In genomic region chr1:82585981-82586380, GRCm38 (mm10) we compare ENCODE assay signal across 12 mouse cellular contexts. TPM values are rescaled to one million over a fixed set of nuclear protein-coding genes. Genes with fewer than 3 reads are reported as not detected.
A peak's percentile ranks its signal among the peaks of the same experiment; 100 is the strongest.
DNase-seq lines count a peak whose midpoint lies in the region; ATAC-seq and TF ChIP-seq lines count a peak whose summit lies in the region.
"Had no signal": no experiment of that assay in that cellular context is flagged by ENCODE, and none has a peak within 500 bp of the region (broad histone marks: within the 10 kb centered on the region; RNA-seq: fewer than 3 reads in every experiment).

No protein-coding gene starts in this region.

- H3K27me3 ChIP-seq in kidney, embryonic 15.5 days = peaks cover 18% of the 10 kb centered on the region; the same call in 1 of the 2 replicates
- H3K27me3 ChIP-seq in testis, adult 2 months (ENCODE audit: control insufficient read depth, insufficient read depth, low read length) = no peaks in the 10 kb centered on the region
- H3K27me3 ChIP-seq in heart, embryonic 16.5 days (ENCODE audit: control insufficient read depth, insufficient read depth, low read length) = peaks cover 14% of the 10 kb centered on the region
- H3K27me3 ChIP-seq in liver, embryonic 11.5 days (replicated peaks; ENCODE audit: control insufficient read depth, insufficient read depth, low read length) = peaks cover 18% of the 10 kb centered on the region

- 77% methylated on average over 7 of the region's 7 CpGs for WGBS in kidney, embryonic 15.5 days
- 71% methylated on average over 7 of the region's 7 CpGs for WGBS in heart, embryonic 16.5 days
- WGBS in liver, embryonic 11.5 days = 70% methylated on average over 7 of the region's 7 CpGs

- TF ChIP-seq POLR2A in testis, adult 2 months (IDR thresholded peaks at IDR 0.05; ENCODE audit: control insufficient read depth, low read depth, low read length) = no peak

- peak overlapping the region; percentile 46 for H3K4me3 ChIP-seq in kidney, embryonic 15.5 days (replicated peaks)
- H3K4me3 ChIP-seq in testis, adult 2 months (ENCODE audit: control insufficient read depth, low read depth, low read length) = peak overlapping the region; percentile 69
- H3K4me3 ChIP-seq in heart, embryonic 16.5 days (ENCODE audit: low read length) = peak overlapping the region; percentile 54; the same call in 1 of the 2 replicates
- no peak overlapping the region for H3K4me3 ChIP-seq in liver, embryonic 11.5 days (ENCODE audit: low read depth, low read length)
- H3K4me3 ChIP-seq: erythroblast, embryonic 14.5 days had no signal

- peak overlapping the region; percentile 87 for H3K4me2 ChIP-seq in kidney, embryonic 15.5 days
- H3K4me2 ChIP-seq in heart, embryonic 16.5 days (ENCODE audit: low read depth, low read length) = peak overlapping the region; percentile 79; the same call in 1 of the 2 replicates
- H3K4me2 ChIP-seq in liver, embryonic 11.5 days = no peak overlapping the region

- peaks cover 14% of the 10 kb centered on the region for H3K4me1 ChIP-seq in kidney, embryonic 15.5 days
- H3K4me1 ChIP-seq in testis, adult 2 months (ENCODE audit: control insufficient read depth, insufficient read depth, low read length) = peaks cover 7% of the 10 kb centered on the region; the same call in 1 of the 2 replicates
- peaks cover 5% of the 10 kb centered on the region for H3K4me1 ChIP-seq in heart, embryonic 16.5 days (ENCODE audit: control insufficient read depth, insufficient read depth, low read length)
- H3K4me1 ChIP-seq in liver, embryonic 11.5 days (replicated peaks; ENCODE audit: control insufficient read depth, insufficient read depth, low read length) = no peaks in the 10 kb centered on the region

- no peak for ATAC-seq in kidney, embryonic 15.5 days (replicated peaks; ENCODE audit: low FRiP score)
- ATAC-seq in heart, embryonic 16.5 days (replicated peaks; ENCODE audit: extremely low read depth, insufficient read depth, low FRiP score) = no peak
- ATAC-seq in liver, embryonic 11.5 days (replicated peaks; ENCODE audit: low FRiP score) = no peak

- H3K27ac ChIP-seq in kidney, embryonic 15.5 days = no peak overlapping the region
- H3K27ac ChIP-seq in testis, adult 2 months (ENCODE audit: control insufficient read depth, insufficient read depth, low read depth, low read length) = peak overlapping the region; percentile 59; the same call in 1 of the 2 replicates
- no peak overlapping the region for H3K27ac ChIP-seq in heart, embryonic 16.5 days (ENCODE audit: low read length)
- no peak overlapping the region for H3K27ac ChIP-seq in liver, embryonic 11.5 days (ENCODE audit: low read depth, low read length)
- H3K27ac ChIP-seq: neural tube, embryonic 13.5 days had no signal

- no peaks in the 10 kb centered on the region for H3K9me3 ChIP-seq in kidney, embryonic 15.5 days (replicated peaks)
- no peaks in the 10 kb centered on the region for H3K9me3 ChIP-seq in heart, embryonic 16.5 days (replicated peaks; ENCODE audit: control insufficient read depth, low read length)
- H3K9me3 ChIP-seq in liver, embryonic 11.5 days (ENCODE audit: control insufficient read depth, low read length) = no peaks in the 10 kb centered on the region
- H3K9me3 ChIP-seq: neural tube, embryonic 13.5 days had no signal

- no peak overlapping the region for H3K9ac ChIP-seq in kidney, embryonic 15.5 days
- H3K9ac ChIP-seq in heart, embryonic 16.5 days (ENCODE audit: low read length) = no peak overlapping the region
- no peak overlapping the region for H3K9ac ChIP-seq in liver, embryonic 11.5 days (ENCODE audit: low read depth, low read length)

- TF ChIP-seq CTCF in testis, adult 2 months (IDR thresholded peaks at IDR 0.05; ENCODE audit: control insufficient read depth, insufficient read depth, insufficient replicate concordance, low read depth, low read length) = no peak

- no peaks in the 10 kb centered on the region for H3K36me3 ChIP-seq in kidney, embryonic 15.5 days
- no peaks in the 10 kb centered on the region for H3K36me3 ChIP-seq in testis, adult 2 months (ENCODE audit: control insufficient read depth, insufficient read depth, low read length)
- H3K36me3 ChIP-seq in heart, embryonic 16.5 days (ENCODE audit: control insufficient read depth, insufficient read depth) = no peaks in the 10 kb centered on the region
- H3K36me3 ChIP-seq in liver, embryonic 11.5 days (ENCODE audit: control insufficient read depth, insufficient read depth, low read length) = no peaks in the 10 kb centered on the region
- H3K36me3 ChIP-seq: neural tube, embryonic 13.5 days had no signal

- DNase-seq in kidney, adult 9 months = no peak
- no peak for DNase-seq in testis, postnatal 10 days (ENCODE audit: low spot score)
- peak; percentile 37 for DNase-seq in testis, postnatal 14 days (ENCODE audit: low spot score)
- DNase-seq in liver, embryonic 11.5 days (ENCODE audit: low spot score) = no peak
- no peak for DNase-seq in adrenal gland, postnatal 4 days (ENCODE audit: low spot score in 2 of 2)
- DNase-seq: cerebellum, adult 9-11 months; thymus, postnatal 14 days had no signal

RNA-seq across cellular contexts. Expression of gene Col4a4, which starts 0.7 kb away (rescaled TPM):
- polyA plus RNA-seq in kidney, embryonic 15.5 days (2015; fragmentation: Nextera tagmentation; extraction: Ambion mirVana) = 3.4 and 3.8 TPM in 2 replicates
- polyA plus RNA-seq in testis, adult 2 months (2012; rRNA removed) = 4.0 and 5.4 TPM in 2 replicates
- 0.67 and 1.4 TPM in 2 replicates for polyA plus RNA-seq in heart, embryonic 16.5 days (2015; fragmentation: Nextera tagmentation; extraction: Ambion mirVana)
- 0.05 and 0.15 TPM in 2 replicates for polyA plus RNA-seq in liver, embryonic 11.5 days (2014; fragmentation: Nextera tagmentation; extraction: Ambion mirVana)
- total RNA-seq in adrenal gland, postnatal 4 days (2021) = 10 to 100 TPM in 1 of 2 experiments, 1 to 10 TPM in 1; 6.9 to 12.7 TPM
- polyA plus RNA-seq: erythroblast, embryonic 14.5 days had no signal

RNA-seq across cellular contexts. Expression of gene Col4a3, which starts 0.7 kb away (rescaled TPM):
- 2.6 and 2.8 TPM in 2 replicates for polyA plus RNA-seq in kidney, embryonic 15.5 days (2015; fragmentation: Nextera tagmentation; extraction: Ambion mirVana)
- 5.3 and 7.9 TPM in 2 replicates for polyA plus RNA-seq in testis, adult 2 months (2012; rRNA removed)
- polyA plus RNA-seq in heart, embryonic 16.5 days (2015; fragmentation: Nextera tagmentation; extraction: Ambion mirVana) = 0.59 and 0.95 TPM in 2 replicates
- polyA plus RNA-seq in liver, embryonic 11.5 days (2014; fragmentation: Nextera tagmentation; extraction: Ambion mirVana) = 0.14 and 0.22 TPM in 2 replicates
- total RNA-seq in adrenal gland, postnatal 4 days (2021) = 1 to 10 TPM; 2.0 to 4.4 TPM
